Mouse (Mus musculus) urinary bladder, postnatal 25 days (tissue): ENCODE data around the gene Ccdc36.
A peak's percentile ranks its signal among the peaks of the same experiment; 100 is the strongest.

Experiments used
- DNase-seq: peaks from one replicate; pipeline ENCODE4 v3.0.0; 2022; ENCODE audit warnings: low spot score

Ccdc36 gene

DNA sequence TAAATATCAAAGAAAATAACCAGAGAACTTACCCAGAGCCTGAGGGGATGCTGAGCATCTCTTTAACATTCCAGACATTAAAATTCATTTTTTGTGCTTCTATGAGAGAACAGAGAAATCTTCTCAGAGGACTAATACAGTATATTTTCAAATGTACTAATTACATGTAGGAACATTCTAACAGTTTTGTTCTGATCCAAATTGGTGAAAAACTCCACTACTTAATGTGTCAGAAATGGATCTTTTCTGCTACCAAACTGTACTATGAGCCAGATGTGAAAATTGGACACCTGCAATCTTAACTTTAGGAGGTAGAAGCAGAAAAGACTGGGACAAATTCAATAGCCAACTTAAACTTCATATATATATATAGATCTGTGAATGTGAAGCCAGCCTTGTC lies at the start of gene Ccdc36:
Gene Ccdc36, minus strand, starts transcription at position 101 of the 400 bp plus-strand sequence.
- no peak for DNase-seq

DNA sequence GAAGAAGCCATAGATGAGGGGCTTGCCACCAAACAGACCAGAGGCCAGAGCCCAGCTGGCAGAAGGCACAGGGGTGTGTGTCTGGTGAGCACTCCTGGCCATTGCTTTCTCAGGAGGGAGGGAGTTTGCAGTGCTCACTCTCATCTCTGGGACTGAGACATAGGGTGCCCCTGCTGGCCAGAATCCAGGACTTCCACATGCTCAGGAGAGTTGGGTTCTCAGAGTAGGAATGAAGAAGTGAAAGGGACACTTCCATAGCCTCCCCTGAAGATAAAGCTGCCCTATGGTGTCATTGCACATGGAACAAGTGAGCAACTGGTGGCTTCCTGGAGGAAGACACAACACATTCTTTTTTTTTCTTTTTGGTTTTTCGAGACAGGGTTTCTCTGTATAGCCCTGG lies 46.2 kb upstream of the Ccdc36 start:
- no peak for DNase-seq

DNA sequence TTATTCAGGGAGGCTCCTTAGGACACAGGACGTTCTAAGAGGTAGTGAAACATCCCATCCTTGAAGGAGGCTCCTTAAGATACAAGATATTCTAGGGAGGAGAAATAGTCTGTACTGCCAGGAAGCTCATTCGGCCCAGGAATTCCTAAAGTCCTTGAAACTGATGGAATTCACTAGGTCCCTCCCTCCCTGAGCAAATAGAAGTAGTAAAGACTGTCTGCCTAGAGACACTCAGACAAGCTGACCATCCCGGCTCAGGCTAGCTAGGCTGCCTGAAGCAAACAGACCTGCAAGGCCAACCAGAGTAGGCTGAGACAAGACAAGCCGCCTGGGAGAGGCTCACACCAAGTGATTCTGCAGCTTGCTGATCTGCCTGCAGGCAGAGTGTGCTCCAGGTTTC lies 41.6 kb upstream of the Ccdc36 start:
- DNase-seq: no peak

DNA sequence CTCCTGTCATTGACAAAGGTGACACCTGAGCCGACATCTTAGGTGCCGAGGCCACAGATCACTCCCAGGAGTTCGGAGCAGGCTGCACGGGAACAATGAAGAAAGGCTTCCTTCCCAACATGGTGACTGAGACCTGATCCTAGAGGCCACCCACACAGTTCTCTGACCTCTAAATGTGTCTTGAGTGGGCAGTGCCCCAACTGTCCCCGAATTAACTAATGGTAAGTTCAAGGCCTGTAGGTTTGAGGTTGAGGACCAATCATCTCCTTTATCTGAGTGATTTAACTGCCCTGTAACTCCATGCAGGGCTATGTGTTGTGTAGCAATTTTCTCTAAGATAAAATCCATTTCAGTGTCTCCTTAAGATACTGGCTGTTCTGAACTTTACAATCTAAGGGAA lies 41.1 kb upstream of the Ccdc36 start:
- no peak for DNase-seq

DNA sequence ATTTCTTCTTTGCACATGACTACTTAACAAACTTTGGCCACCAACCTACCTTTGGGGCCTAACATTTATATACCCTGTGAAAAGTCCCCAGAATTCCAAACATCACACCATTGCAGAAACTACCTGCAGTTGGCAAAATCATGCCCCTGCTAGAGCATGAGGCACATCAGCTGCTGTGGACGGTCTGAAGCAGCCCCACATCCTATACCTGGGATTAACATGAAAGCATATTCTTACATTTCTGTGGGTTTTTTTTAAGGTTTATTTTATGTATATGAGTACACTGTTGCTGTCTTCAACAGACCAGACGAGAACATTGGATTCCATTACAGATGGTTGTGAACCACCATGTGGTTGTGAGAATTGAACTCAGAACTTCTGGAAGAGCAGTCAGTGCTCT lies 37.9 kb upstream of the Ccdc36 start:
- no peak for DNase-seq

DNA sequence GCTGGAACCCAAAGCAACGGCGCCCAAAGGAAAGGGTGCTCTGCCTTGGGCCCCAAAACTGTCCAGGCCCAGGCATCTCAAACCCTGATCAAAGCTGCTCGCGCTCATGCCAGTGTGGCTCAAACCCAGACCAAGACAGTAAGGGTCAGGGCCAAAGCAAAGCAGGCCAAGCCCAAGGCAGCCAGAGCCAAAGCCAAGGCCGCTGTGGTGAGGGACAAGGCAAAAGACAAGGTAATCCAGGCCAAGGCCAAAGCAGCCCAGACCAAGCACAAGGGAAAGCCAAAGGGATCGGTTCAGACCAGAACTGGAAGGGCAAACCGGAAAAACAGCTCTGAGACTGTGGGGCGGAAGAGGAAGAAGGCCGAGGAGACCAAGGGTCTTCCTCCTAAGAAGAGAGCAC lies 35.4 kb upstream of the Ccdc36 start:
- DNase-seq: no peak

DNA sequence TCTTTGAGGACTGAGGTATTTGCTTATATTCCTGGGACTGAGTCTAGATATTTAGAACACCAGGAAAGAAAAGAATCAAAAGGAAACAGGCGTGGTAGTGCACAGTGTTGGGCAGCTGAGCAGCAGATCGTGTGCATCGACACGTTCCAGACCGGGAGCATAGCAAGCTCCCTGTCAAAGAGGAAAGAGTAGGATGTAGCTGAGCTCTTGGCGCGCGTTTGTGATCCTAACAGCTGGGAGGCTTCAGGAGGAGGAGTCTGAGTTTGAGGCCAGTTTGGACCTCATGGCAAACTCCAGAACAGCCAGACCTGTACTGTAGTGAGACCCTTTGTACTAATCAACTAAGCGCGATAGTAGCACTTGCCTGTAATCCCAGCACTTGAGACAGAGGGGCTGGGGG lies 33.9 kb upstream of the Ccdc36 start:
- DNase-seq: no peak

DNA sequence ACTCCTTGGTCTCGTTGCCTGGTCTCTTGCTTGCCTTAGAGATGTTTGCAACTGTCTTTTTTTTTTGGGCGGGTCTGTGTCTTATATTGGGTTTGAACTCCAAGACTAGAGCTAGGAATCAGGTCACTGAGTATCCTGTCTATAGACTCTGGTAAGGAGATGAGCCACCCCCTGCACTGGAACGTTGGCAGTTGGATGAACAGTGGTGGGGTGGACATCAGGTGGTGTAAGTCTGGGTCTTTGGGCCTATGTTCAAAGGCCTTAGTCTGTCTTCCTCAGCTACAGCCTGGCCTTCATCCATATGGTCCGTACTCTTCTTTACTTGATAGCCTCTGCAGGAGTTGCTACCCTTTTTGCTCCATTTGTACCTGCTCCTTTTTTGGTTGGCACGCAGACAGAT lies 33.4 kb upstream of the Ccdc36 start:
- no peak for DNase-seq

DNA sequence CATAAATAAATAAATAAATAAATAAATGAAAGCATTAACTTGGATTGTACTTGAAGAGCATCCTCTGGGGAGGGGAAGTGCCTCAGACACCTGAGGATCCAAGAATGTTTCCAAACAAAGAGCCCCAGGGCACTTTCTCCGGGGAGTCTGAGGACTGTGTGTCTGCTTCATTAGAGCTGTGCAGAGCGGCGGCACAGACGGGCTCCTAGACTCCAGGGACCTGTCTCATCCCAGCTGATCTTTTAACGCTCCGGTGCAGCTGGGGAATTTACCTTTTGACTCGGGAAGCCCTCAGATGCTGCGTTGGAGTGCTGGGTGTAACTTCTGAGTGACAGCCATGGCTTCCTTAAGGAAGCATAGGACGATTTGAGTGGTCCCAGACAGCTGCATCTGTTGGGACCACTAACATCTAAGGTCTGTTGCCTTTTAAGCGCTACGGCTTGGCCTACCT lies 32.9 kb upstream of the Ccdc36 start, which contains the start of gene Klhdc8b:
Gene Klhdc8b, minus strand, starts transcription at position 401 of the 451 bp plus-strand sequence.
- no peak for DNase-seq

DNA sequence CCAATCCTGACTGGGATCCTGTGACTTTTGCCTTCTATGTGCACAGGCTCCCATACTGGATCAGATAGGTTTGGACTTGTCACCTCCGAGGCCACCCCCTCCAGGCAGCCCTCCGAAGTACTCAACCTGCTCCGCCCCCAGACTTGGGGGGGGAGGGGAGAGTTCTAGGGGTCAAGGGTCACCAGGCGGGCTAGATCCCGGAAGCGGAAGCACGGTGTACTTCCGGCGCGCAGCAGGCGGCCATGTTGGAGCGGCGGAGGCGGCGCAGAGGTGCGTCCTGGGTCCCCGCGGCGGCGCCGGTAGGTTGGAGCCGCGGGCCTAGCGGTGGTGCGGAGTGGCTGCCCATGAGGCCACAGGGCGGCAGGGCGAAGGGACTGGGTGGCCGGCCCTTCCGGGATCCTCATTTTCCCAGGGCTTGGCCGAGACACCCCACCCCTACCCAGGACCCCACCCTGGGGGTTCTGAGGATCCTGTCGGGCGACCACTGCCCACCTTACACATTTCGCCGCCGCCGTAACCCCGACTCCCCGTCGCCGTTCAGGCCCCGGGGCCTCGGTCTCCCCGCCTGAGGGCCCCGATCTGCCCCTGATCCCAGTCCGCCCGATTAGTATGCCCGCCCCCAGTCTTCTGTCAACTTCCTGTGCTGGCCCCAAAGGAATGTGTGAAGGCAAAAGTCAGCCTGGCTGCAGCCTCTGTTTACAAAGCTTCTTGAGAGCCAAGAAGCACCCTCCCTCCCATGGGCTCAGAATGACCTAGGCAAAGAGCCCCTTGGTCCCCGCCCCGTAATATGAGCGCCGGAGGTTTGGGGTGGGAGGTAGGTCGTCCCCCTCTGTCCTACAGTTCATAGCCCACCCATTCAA lies 32.3 kb upstream of the Ccdc36 start, which contains the start of gene Ccdc71:
Gene Ccdc71, plus strand, starts transcription at position 209 of the 860 bp plus-strand sequence.
- DNase-seq: peak; percentile 84

DNA sequence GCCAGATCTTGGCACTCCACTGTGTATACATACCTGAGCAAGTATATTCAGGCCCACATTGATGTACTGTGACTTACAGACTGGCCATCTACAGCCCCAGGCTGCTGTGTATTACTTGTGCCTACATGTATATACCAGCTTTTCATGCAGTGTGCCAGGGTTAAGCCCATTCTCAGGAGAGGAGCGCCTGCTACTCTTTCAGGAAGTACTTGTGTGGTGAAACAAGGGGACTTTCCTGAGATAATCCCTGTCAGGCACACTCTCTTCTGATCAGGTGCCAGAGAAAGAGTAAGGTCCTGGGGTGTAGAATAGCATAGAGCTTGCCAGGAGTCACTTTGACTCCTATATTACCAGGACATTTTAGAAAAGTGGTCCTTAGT lies 31.6 kb upstream of the Ccdc36 start:
- no peak for DNase-seq

DNA sequence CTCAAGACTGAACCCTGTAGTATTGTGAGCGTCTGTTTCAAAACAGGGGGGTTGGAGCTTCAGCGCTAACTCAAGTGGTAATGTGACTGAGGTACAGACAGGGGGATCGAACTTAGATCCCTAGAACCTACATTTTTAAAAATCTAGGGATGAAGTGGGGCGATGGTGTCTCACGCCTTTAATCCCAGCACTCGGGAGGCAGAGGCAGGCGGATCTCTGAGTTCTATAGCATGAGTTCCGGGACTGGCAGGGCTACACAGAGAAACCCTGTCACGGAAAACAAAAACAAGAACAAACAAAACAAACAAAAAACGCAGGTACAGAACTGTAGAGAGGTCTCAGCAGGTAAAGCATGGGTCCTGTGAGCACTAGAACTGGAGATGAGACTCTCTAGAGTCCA lies 28.7 kb upstream of the Ccdc36 start:
- no peak for DNase-seq

DNA sequence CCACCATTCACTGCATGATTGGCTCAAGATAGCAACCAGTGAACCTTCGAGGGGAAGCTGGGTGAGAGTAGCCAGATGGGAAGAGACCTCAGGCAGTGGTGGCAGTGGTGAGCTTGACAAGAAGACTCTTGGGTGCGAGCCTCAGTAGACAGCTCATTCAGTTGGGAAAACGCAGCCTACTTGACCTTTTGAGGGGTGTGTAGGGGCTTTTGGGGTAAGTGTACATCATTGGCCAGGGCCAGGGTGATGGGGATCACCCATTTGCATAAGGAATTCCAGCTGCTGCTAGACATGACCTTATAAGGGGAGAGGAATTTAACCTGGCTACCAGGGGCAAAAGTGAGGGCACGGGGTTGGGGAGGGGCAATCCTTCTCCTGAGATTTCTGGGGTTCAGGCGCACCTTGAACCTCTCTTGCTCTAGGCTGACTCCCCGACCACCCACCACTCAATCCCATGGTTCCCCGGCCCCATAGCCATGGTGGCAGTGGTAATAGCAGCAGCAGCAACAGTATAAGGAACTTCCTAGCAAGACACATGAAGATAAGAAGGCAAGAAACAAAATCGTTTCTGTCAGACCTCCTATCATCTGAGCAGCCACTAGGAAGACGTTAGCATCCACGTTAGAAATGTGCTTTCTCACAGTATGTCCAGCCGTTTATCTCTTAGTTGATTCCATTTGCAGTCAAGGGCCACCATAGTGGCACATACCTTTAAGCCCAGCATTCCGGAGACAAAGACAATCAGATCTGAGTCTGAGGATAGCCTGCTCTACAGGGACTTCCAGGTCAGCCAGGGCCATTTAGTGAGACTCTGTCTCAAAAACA lies 27.7 kb upstream of the Ccdc36 start:
- DNase-seq: no peak

DNA sequence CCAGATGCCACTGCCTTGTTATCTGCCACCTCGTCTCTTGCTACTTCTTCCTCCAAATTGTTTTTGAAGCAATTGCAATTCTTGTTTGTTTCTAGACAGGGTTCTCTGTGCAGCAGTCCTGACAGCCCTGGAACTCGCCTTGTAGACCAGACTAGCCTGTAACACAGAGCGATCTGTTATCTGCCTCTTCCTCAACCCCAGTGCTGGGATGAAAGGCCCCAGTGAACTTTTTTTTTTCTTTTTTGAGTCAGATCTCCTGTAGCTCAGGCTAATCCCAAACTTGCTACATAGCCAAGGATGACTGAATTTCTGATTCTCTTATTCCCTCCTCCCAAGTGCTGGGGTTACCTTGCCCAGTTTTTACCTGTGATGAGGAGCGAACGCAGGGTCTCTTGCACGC lies 26.1 kb upstream of the Ccdc36 start:
- no peak for DNase-seq

DNA sequence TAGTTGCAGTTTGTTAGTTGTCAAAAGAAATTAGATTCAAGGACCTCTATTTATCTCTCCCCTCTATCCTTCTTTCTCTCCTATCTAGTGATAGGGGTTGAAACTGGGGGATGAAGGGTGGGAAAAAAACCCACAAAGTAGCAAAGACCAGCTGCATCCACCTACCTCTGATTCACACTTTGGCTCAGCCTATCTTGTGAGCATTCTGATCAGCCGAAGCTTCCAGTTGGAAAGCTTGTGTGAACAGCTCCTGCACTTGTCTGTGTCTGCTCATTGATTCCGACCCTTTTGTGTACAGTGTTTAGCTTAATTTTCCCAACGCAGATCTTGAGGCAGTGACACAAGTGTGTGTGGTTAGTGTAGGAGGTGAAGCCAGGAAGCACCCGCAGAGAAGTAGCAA lies 25.2 kb upstream of the Ccdc36 start:
- no peak for DNase-seq

DNA sequence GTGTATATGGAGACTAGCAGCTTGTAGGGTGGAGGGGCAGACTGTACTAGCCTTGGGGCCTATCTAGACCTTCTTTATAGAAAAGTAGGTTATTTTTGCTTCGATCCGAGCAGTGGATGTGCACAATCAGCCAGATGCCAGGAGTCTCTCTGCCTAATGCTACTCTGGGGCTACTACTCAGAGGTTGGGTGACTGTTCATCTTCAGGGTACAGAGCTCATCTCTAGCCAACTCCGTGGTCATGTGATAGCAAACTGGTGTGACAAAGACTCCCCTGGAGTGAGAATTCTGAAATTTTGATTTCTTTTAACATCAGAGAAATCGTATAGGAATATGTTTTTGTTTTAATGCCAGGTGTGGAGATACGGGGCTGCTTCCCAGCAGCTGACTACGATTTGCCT lies 24.6 kb upstream of the Ccdc36 start:
- DNase-seq: no peak

DNA sequence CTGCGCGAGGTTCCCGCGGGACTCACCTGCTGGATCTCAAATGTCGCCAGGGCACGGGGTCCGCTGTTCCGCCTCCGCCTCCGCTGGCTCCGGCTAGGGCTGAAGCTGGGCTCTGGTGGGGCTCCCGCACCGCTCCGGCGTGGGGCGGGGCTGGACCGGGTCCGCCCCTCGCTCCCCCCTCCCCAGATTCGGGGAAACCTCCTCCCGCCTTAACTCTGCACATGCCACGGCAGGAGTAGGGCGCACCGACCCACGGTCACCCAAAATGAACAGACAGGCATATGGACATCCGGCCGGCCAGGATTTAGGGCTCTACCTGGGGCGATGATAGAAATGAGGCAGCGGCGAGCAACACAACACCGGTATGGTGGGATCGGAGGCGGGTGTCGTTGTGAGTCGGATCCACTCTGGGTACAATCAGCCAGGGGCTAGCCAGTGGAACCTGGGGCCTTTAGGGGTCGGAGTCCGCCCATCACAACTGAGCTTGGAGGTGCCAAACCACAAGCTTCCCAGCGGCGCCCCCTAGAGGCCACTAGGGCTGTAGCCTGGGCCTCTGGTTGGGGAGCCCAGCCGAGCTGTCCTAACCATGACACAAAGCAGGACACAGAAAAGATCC lies 24.1 kb upstream of the Ccdc36 start:
- DNase-seq: peak; percentile 90

DNA sequence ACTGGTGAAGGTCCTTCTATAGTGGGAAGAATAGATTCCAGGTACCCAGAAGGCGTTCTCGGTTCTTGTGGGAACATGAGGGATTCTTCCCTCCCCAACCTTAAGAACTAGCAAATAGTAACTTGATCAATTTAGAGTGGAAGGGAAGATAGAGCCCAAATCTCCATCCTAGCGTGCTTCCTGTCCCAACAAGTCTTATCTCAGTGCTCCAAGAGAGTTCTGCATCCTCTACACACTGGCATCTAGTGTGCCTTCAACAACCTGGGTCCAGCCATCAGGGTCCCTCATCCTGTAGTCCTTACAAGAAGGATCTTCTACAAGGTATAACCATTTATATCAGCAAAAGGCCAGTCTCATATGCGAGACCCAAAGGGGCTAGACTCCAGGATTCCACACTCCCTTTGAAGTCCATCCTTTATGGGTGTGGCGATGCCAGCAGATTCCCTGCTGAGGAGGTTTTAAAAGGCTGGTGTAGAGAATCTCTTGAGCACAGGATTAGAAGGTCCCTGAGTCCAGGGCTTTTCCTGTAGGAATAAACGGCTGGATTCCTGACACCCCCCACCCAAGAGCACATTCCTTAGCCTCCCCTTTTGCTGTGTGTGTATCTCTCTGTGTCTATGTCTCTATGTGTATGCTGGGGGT lies 23.4 kb upstream of the Ccdc36 start:
- no peak for DNase-seq

DNA sequence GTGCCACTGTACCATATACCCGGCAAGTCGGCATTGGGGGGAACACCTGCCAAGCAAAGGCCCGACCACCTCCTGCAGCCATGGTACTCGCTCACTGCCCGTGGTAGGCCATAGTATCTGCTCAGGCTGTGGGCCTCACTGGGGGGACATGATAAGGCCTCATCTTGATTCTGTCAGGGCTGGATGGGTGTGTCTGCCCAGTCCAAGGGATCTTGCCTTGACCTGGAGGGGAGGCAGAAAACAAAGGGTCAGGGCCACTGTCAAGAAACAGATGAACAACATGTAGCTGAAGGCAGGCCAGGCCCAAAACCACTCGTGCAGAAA lies 22.8 kb upstream of the Ccdc36 start:
- no peak for DNase-seq

DNA sequence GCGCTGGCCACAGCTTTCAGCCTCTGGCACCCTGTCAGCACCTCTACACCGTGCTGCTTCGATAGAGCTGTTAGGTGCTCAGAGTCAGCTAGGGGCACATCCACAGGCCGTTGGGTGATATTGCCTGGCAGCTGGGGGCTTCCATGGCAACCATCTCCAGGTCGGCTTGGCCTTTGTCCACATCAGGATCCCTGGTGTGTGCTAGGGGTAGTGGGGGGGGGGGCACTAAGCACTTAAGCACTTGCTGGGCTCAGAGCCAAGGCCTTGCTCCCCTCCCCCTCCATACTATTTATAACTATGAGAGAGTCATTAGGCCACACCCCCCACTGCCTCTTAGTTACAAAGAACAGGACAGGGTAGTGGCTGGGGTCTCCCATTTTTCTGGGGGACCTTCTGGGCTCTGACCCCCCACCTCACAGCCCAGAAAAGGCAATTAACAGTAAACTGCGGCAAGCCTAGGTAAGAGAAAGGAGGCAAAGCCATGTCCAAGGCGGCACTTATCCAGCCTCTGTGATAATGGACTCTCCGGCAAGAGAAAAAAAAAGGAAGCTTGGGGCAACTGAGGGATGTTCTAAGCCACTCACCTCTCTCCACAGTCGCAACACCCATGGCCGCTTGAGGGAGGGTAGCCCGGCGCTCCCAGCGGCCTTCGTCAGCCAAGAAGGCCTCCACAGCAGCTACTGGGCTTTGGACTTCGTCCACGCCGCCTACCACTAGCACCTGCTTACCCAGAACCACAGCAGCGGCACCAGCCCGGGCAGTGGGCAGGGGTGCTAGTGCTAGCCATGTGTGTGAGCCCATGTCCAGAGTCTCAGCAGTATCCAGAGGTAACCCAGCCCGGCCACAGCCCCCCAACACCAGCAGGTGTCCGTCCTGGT lies 22.2 kb upstream of the Ccdc36 start:
- DNase-seq: no peak

DNA sequence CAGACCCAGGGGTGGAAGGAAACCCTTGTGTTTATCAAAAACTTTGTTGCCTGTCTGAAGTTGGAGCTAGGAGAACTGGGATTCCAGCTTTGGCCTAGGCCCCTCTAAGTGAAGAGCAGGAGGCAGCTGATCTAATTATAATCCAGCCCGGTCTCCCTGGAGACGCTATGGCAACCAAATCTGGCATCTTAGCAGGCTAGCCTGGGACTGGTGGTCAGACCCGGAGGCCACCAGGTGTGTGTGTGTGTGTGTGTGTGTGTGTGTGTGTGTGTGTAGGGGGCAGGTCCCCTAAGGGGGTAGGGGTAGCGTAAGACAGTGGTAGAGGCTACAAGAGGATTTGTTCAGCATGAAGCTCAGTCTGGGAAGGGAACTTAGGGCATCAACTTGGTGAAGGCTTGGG lies 21.6 kb upstream of the Ccdc36 start:
- no peak for DNase-seq
